Mouse (Mus musculus) midbrain, embryonic 12.5 days (tissue): ENCODE results near the gene Prss16. TPM values are rescaled to one million over a fixed set of nuclear protein-coding genes. Genes with fewer than 3 reads are reported as not detected.
"Not testable (repeated sequence)": the region's sequence is repeated elsewhere in the genome, so short reads cannot be mapped to it uniquely, and the experiment has no call there.

ENCODE experiments used
- ATAC-seq: fragments of 200-750 bp; cut with Nextera tagmentation; 2 replicates; pipeline ENCODE4 v1.8.0; 2017; ENCODE audit warnings: low read depth, moderate TSS enrichment, moderate library complexity; ENCODE audit not compliant: low FRiP score
- H3K27ac ChIP-seq: fragments of 300-500 bp; sonication (generic); replicated peaks from 2 replicates; pipeline ENCODE4 v1.5.1; 2016; ENCODE audit warnings: mild to moderate bottlenecking
- H3K27me3 ChIP-seq: fragments of 300-500 bp; sonication (generic); 2 replicates; pipeline ENCODE4 v1.6.1; 2016; ENCODE audit warnings: mild to moderate bottlenecking
- H3K36me3 ChIP-seq: fragments of 300-500 bp; sonication (generic); 2 replicates; pipeline ENCODE4 v1.6.1; 2016
- H3K4me1 ChIP-seq: fragments of 300-500 bp; sonication (generic); 2 replicates; pipeline ENCODE4 v1.6.1; 2016
- H3K4me2 ChIP-seq: fragments of 300-500 bp; sonication (generic); replicated peaks from 2 replicates; pipeline ENCODE4 v1.6.1; 2016; ENCODE audit warnings: mild to moderate bottlenecking, moderate library complexity
- H3K4me3 ChIP-seq: fragments of 300-500 bp; sonication (generic); 2 replicates; pipeline ENCODE4 v1.5.1; 2016; ENCODE audit warnings: mild to moderate bottlenecking
- H3K9ac ChIP-seq: fragments of 300-500 bp; sonication (generic); replicated peaks from 2 replicates; pipeline ENCODE4 v1.6.1; 2016; ENCODE audit warnings: mild to moderate bottlenecking, moderate library complexity
- H3K9me3 ChIP-seq: fragments of 300-500 bp; sonication (generic); 2 replicates; pipeline ENCODE4 v1.6.1; 2016; ENCODE audit warnings: mild to moderate bottlenecking
- WGBS: fragments of 180-500 bp; shearing (Covaris S2); methylation state at CpG from one replicate; pipeline ENCODE4 v1.1.7; 2016; 5-methylcytosine and 5-hydroxymethylcytosine counted together
- polyA plus RNA-seq: library from polyadenylated mRNA; unstranded; fragments of >200 nt; fragmentation: Nextera tagmentation; extraction: Ambion mirVana; gene quantifications from 2 replicates; pipeline ENCODE4 v1.2.1, GENCODE M21; 2016

Prss16 gene
- polyA plus RNA-seq, 1 experiment from 2014 or later, result not detected

DNA sequence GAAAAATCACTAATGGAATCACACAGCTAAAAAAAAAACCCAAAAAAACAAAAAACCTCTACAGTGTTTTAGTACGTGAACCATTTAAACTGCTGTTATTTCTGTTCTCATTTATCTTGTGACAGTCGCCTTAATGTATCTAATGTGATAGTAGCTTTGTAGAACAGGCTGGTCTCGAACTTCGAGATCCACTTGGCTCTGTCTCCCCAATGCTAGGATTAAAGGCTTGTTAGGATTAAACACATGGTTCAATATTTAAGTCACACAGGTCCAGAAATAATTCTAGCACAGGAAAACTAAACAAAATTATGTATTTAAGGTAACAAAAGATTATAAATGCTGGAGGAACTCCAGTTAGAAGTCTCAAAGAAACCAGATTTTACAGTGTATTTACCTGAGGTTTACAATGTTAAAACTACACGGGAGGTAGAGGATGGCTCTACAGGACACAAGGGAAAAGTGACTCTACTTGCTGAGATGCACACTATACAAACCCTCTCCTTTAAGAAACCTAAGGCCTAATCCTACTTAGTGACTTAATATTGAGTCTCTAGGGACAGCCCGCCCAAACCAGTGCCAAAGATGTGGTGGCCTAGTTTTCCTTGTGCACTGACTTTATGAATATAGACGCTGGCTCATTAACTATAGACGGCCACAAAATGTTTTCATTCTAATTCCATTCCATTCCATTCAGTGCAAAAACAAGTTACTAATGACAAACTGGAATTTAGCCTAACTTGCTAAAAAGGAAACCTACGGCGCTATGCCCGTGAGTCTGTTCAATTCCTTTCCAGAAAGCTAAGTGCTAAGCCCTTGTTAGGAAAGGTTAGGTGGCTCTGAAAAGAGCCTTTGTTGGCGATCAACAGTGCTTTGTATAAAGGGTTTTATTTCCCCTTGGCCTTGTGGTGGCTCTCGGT is 32.4 kb upstream of the Prss16 start:
- no peaks in the 10 kb centered on the region for H3K27me3 ChIP-seq
- 1% methylated on average over 13 of the region's 13 CpGs for whole genome bisulfite sequencing
- no peak for ATAC-seq

DNA sequence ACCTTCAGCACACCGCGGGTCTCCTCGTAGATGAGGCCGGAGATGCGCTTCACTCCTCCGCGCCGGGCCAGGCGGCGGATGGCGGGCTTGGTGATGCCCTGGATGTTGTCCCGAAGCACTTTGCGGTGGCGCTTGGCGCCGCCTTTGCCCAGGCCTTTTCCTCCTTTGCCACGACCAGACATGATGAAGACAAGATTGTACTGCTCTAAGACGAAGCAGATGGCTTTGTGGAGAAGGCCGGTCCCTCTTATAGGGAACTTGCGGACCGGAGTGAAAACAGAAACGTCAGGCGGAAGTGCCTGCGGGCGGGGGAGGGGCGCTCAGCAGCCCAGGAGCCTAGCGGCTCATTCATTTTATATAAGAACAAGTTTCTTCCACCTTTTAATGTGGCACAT is 31.6 kb upstream of the Prss16 start, which contains the start of gene Hist1h4i:
Hist1h4i (minus strand) TSS at position 221 of the 395 bp plus-strand sequence.
- Histone ChIP-seq H3K4me3 (peak within 1 kb of the TSS; percentile 44), H3K27ac (peak within 1 kb of the TSS; percentile 93), H3K4me2 (peak within 1 kb of the TSS; percentile 65), H3K9ac (peak within 1 kb of the TSS; percentile 61), H3K4me1 (peaks cover 28% of the 10 kb centered on the region)
- WGBS, result under 1% methylated on average over 22 of the region's 27 CpGs
- H3K9me3 ChIP-seq, H3K27me3 ChIP-seq, H3K36me3 ChIP-seq: not testable (repeated sequence)
- ATAC-seq, result peak; percentile 57

More for the DNA sequence above, 32.4 kb upstream of the Prss16 start:
- peaks cover 21% of the 10 kb centered on the region for H3K4me1 ChIP-seq
- peak overlapping the region; percentile 65 for H3K4me2 ChIP-seq
- peak overlapping the region; percentile 93 for H3K27ac ChIP-seq
- no peaks in the 10 kb centered on the region for H3K9me3 ChIP-seq
- H3K36me3 ChIP-seq, result no peaks in the 10 kb centered on the region
- peak overlapping the region; percentile 41 for H3K4me3 ChIP-seq
- H3K9ac ChIP-seq, result peak overlapping the region; percentile 61

DNA sequence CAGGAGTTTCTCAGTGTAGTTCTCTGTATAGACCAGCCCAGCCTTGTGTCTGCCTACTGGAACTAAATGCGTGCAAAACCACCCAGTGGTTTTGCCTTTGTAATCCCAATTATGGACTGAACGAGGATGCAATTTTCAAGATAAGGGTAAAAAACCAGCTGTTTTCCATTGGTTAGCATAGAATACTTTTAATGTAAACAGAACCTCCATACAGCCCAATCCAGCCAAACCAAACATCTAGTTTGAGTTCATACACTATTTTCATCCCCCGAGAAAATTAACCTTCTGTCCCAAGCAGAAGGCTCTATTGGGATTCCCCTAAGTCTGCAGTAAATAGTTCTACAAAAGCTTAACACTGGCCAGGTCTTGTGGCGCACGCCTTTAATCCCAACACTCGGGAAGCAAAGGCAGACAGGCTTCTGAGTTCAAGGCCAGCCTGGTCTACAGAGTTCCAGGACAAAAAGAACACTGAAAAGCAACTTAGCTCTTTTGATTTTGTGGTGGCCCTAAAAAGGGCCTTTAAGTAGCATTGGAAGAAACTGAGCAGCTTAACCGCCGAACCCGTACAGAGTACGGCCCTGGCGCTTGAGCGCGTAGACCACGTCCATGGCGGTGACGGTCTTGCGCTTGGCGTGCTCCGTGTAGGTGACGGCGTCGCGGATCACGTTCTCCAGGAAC is 31.1 kb upstream of the Prss16 start:
- peak; percentile 4; the same call in 1 of the 2 replicates for ATAC-seq
- no peaks in the 10 kb centered on the region for H3K27me3 ChIP-seq
- H3K9ac ChIP-seq, result peak overlapping the region; percentile 47
- H3K4me2 ChIP-seq, result peak overlapping the region; percentile 65
- peak overlapping the region; percentile 44 for H3K4me3 ChIP-seq
- H3K4me1 ChIP-seq, result peaks cover 29% of the 10 kb centered on the region
- H3K27ac ChIP-seq, result peak overlapping the region; percentile 89
- WGBS, result under 1% methylated on average over 24 of the region's 24 CpGs
- H3K9me3 ChIP-seq, result no peaks in the 10 kb centered on the region
- H3K36me3 ChIP-seq, result no peaks in the 10 kb centered on the region

DNA sequence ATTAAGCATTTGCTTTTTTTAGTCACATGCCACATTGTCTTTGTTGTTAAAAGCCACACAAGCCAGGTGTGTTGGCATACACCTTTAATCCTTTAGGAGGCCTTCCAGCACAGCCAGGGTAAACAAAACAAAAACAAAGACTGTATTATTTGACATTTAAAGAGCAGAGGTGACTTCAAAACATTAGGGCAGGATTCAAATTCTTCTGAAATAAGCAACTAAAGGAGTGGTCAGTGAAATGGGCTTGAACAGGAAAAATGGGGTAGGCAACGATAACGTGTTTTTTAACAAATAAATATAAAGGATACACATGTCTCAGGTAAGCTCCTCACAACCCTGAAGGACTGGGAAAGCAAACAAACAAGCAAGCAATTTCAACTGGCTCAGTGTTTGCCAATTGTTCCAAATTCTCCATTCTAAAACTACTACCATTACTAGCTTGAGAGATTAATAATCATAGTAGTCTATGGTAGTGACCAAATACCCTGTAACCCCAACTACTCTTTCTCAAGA is 30.5 kb upstream of the Prss16 start:
- peak overlapping the region; percentile 89 for H3K27ac ChIP-seq
- peak overlapping the region; percentile 44 for H3K4me3 ChIP-seq
- H3K4me1 ChIP-seq, result peaks cover 29% of the 10 kb centered on the region
- H3K4me2 ChIP-seq, result peak overlapping the region; percentile 65
- H3K9me3 ChIP-seq, result no peaks in the 10 kb centered on the region
- no peak for ATAC-seq
- H3K9ac ChIP-seq, result peak overlapping the region; percentile 47
- H3K27me3 ChIP-seq, result no peaks in the 10 kb centered on the region
- no peaks in the 10 kb centered on the region for H3K36me3 ChIP-seq
- 10% methylated on average over 2 of the region's 2 CpGs for WGBS

DNA sequence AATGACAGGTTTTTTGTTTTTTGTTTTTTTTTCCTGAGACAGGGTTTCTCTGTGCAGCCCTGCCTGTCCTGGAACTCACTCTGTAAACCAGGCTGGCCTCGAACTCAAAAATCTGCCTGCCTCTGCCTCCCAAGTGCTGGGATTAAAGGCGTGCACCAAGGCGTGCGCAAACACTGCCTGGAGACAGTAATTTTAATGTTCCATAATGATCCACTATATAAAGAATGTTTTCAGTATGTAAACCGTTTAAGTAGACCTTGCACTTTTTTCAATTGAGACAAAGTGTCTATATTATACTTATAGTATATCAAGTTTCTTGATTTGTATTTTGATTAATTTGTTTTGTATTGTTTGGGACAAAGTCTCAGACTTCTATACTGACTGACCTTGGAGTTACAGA is 29.8 kb upstream of the Prss16 start:
- 63% methylated on average over 5 of the region's 5 CpGs for WGBS
- H3K9me3 ChIP-seq, result no peaks in the 10 kb centered on the region
- ATAC-seq, result no peak
- no peak overlapping the region for H3K4me3 ChIP-seq
- H3K27me3 ChIP-seq, result no peaks in the 10 kb centered on the region
- no peaks in the 10 kb centered on the region for H3K36me3 ChIP-seq
- no peak overlapping the region for H3K9ac ChIP-seq
- peaks cover 34% of the 10 kb centered on the region for H3K4me1 ChIP-seq
- 0 out of 2 replicates have a peak overlapping the region, but pooled peaks have one; percentile 89 for H3K27ac ChIP-seq
- no peak overlapping the region for H3K4me2 ChIP-seq

DNA sequence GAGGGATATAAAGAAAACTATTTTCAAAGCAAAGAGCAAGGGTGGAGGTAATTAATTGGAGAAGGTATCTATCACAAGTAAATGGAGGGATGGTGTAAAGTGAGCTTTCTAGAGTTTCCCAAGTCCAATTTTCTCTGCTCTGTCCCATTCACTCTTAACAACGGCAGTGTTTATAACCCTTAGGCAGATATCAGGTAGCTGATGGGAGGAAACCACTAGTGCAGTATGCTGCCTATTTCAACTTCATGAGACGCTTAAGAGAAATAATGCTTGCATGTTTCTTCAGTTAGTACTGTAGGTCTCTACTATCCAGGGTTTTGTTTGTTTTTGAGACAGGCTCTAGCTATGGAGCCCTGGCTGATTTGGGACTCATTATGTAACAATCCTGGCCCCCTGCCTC is 27.9 kb upstream of the Prss16 start:
- no peaks in the 10 kb centered on the region for H3K27me3 ChIP-seq
- H3K4me3 ChIP-seq, result no peak overlapping the region
- H3K4me2 ChIP-seq, result 0 out of 2 replicates have a peak overlapping the region, but pooled peaks have one; percentile 11
- peak overlapping the region; percentile 22 for H3K27ac ChIP-seq
- no peaks in the 10 kb centered on the region for H3K9me3 ChIP-seq
- no peaks in the 10 kb centered on the region for H3K36me3 ChIP-seq
- 84% methylated on average over 2 of the region's 2 CpGs for WGBS
- no peak overlapping the region for H3K9ac ChIP-seq
- no peak for ATAC-seq
- peaks cover 36% of the 10 kb centered on the region for H3K4me1 ChIP-seq

DNA sequence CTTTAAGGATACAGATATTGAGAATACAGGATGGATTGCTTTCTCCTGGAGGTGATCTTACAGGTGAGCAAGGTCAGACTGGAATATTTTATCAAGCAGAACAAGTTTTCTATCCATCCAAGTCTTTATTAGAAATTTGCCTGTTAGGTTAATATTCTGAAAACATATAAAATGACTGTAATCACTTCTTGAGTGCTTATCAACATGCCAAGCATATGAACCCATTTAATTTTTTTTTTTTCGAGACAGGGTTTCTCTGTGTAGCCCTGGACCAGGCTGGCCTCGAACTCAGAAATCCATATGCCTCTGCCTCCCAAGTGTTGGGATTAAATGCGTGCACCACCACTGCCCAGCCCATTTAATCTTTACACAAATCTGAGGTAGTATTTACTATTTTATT is 27.4 kb upstream of the Prss16 start:
- H3K4me1 ChIP-seq, result peaks cover 32% of the 10 kb centered on the region
- 53% methylated on average over 3 of the region's 3 CpGs for WGBS
- H3K27me3 ChIP-seq, result no peaks in the 10 kb centered on the region
- no peaks in the 10 kb centered on the region for H3K36me3 ChIP-seq
- H3K9ac ChIP-seq, result no peak overlapping the region; the same call in 1 of the 2 replicates
- H3K27ac ChIP-seq, result peak overlapping the region; percentile 83
- H3K9me3 ChIP-seq, result no peaks in the 10 kb centered on the region
- ATAC-seq, result no peak
- H3K4me2 ChIP-seq, result peak overlapping the region; percentile 67
- 0 out of 2 replicates have a peak overlapping the region, but pooled peaks have one; percentile 38 for H3K4me3 ChIP-seq

DNA sequence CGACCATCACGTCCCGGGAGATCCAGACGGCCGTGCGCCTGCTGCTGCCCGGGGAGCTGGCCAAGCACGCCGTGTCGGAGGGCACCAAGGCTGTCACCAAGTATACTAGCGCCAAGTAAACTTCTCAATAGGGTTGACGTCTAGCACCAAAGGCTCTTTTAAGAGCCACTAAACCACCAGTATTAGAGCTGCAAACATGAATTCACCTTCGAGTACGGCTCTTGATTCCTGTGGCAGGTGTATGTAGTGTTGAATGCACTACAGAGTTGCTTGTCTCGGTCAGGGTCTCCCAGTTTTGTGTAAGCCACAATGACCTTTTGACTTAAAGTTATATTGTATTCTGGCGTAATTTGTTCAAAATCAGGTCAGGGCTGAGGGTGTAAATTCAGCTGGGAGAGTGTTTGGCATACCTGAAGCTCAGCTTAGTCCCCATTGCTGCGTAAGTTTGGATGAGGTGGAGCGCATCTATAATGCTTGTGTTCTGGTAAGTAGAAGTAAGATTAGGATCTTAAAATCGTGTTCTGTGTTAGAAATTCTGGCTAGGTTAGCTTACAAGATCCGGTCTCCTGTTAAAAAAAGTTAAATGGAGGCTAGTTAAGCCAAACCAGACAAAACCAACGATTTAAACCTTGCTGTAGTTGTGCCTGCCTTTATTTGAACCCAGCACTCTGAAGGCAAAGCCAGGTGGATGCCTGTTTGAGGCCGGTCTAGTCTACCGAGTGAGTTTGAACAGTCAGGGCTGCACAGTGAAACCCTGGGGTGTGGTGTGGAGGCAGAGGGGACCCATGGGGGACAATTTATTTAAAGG is 26.8 kb upstream of the Prss16 start:
- H3K9ac ChIP-seq, result peak overlapping the region; percentile 54
- H3K27ac ChIP-seq, result peak overlapping the region; percentile 83
- H3K9me3 ChIP-seq, result no peaks in the 10 kb centered on the region
- H3K4me2 ChIP-seq, result peak overlapping the region; percentile 67
- 2% methylated on average over 22 of the region's 23 CpGs for WGBS
- peak overlapping the region; percentile 38 for H3K4me3 ChIP-seq
- no peaks in the 10 kb centered on the region for H3K27me3 ChIP-seq
- no peaks in the 10 kb centered on the region for H3K36me3 ChIP-seq
- H3K4me1 ChIP-seq, result peaks cover 30% of the 10 kb centered on the region
- ATAC-seq, result peak; percentile 25

DNA sequence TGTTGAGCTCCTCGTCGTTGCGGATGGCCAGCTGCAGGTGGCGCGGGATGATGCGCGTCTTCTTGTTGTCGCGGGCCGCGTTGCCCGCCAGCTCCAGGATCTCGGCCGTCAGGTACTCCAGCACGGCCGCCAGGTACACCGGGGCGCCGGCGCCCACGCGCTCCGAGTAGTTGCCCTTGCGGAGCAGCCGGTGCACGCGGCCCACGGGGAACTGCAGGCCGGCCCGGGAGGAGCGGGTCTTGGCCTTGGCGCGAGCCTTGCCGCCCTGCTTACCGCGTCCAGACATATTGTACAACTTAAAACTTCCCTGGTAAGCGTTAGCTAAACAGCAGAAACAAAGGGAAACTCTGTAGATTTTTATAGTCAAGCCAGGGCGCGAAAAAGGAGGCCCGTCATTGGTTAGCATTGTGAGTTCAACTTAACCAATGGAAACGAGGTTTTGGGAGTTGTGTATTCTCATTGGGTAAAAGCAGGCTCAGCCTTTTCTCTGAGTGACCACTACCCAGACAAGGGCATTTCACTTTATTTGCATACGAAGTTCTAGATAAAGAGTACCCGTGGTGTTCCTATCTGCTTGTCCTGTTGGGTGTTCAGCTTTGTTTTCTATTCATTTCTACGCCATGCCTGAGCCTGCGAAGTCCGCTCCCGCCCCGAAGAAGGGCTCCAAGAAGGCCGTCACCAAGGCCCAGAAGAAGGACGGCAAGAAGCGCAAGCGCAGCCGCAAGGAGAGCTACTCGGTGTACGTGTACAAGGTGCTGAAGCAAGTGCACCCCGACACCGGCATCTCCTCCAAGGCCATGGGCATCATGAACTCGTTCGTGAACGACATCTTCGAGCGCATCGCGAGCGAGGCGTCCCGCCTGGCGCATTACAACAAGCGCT is 26.0 kb upstream of the Prss16 start, which contains the start of the genes Hist1h2ah and Hist1h2bk:
Hist1h2ah (minus strand) TSS at position 302 of the 882 bp plus-strand sequence.
Hist1h2bk (plus strand) TSS at position 604 of the 882 bp plus-strand sequence.
- H3K27ac ChIP-seq, result peak within 1 kb of the TSS; percentile 85
- H3K4me2 ChIP-seq, result peak within 1 kb of the TSS; percentile 67
- H3K27me3 ChIP-seq, H3K9me3 ChIP-seq, H3K36me3 ChIP-seq: not testable (repeated sequence)
- 0% methylated on average over 26 of the region's 69 CpGs for WGBS
- H3K4me1 ChIP-seq, result peaks cover 28% of the 10 kb centered on the region
- peak within 1 kb of the TSS; percentile 43 for H3K4me3 ChIP-seq
- H3K9ac ChIP-seq, result peak within 1 kb of the TSS; percentile 65
- ATAC-seq, result peak; percentile 97

DNA sequence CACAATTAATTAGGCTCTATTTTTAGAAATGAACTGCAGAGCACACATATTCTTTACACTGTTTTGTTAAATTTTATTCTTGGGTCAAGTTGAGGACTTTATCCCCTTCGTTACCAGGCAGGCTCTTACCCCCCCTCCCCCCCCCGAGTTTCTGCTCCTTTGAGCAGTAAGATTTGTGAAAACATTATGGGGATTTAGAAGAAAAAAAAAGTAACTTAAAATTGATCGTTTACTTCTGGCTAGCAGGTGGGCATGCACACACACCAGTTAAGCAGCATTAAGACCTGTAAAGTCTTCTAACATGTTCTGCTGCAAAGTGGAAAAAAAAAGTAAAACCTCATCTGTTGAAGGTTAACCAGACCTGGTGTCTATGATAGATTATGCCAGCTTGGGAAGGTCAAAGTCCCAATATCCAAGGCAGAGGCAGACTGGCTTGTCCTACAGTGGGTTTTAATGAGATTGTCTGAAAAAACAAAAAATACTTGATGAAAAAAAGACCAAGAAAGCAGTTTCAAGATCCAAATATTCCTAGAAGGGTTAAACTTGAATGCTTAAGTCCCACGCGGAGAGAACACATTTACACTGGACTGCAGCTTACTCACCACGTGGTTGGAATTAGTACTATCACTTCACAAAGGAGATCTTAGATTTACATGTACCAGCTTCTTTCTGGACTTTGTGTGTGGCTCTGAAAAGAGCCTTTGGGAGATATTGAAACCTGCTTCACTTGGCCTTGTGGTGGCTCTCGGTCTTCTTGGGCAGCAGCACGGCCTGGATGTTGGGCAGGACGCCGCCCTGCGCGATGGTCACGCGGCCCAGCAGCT is 25.1 kb upstream of the Prss16 start:
- Histone ChIP-seq H3K36me3 (no peaks in the 10 kb centered on the region), H3K4me3 (peak overlapping the region; percentile 42), H3K27ac (peak overlapping the region; percentile 85), H3K4me1 (peaks cover 21% of the 10 kb centered on the region), H3K27me3 (no peaks in the 10 kb centered on the region), H3K4me2 (peak overlapping the region; percentile 67), H3K9ac (peak overlapping the region; percentile 65), H3K9me3 (no peaks in the 10 kb centered on the region)
- ATAC-seq, result no peak; the same call in 1 of the 2 replicates
- WGBS, result under 1% methylated on average over 13 of the region's 14 CpGs
